Mouse (Mus musculus) stomach, embryonic 14.5 days (tissue): ENCODE measurements around the gene Ddb1. TPM values are rescaled to one million over a fixed set of nuclear protein-coding genes. Genes with fewer than 3 reads are reported as not detected.

Source experiments
- ATAC-seq: fragments of 200-750 bp; cut with Nextera tagmentation; 2 replicates; pipeline ENCODE4 v1.8.0; 2017; ENCODE audit warnings: low read depth, moderate TSS enrichment; ENCODE audit not compliant: insufficient number of reproducible peaks, insufficient read depth, low FRiP score
- H3K27ac ChIP-seq: fragments of 300-500 bp; sonication (generic); 2 replicates; pipeline ENCODE4 v1.5.1; 2014; ENCODE audit warnings: mild to moderate bottlenecking, low read length, moderate library complexity, mixed read lengths
- H3K27me3 ChIP-seq: fragments of 300-500 bp; sonication (generic); 2 replicates; pipeline ENCODE4 v1.6.1; 2014; ENCODE audit warnings: low read length, control low read depth, mixed read lengths; ENCODE audit not compliant: control insufficient read depth, insufficient read depth
- H3K36me3 ChIP-seq: fragments of 300-500 bp; sonication (generic); 2 replicates; pipeline ENCODE4 v1.6.1; 2014; ENCODE audit warnings: mild to moderate bottlenecking, control low read depth, low read length, moderate library complexity, mixed read lengths; ENCODE audit not compliant: control insufficient read depth, insufficient read depth
- H3K4me1 ChIP-seq: fragments of 300-500 bp; sonication (generic); 2 replicates; pipeline ENCODE4 v1.6.1; 2014; ENCODE audit warnings: low read length, control low read depth, mixed read lengths; ENCODE audit not compliant: control insufficient read depth, insufficient read depth
- H3K4me2 ChIP-seq: fragments of 300-500 bp; sonication (generic); replicated peaks from 2 replicates; pipeline ENCODE4 v1.6.1; 2014; ENCODE audit warnings: low read depth, low read length, control low read depth
- H3K4me3 ChIP-seq: fragments of 300-500 bp; sonication (generic); 2 replicates; pipeline ENCODE4 v1.5.1; 2014; ENCODE audit warnings: low read depth, low read length, control low read depth
- H3K9ac ChIP-seq: fragments of 300-500 bp; sonication (generic); replicated peaks from 2 replicates; pipeline ENCODE4 v1.6.1; 2014; ENCODE audit warnings: low read depth, mild to moderate bottlenecking, control low read depth, low read length, moderate library complexity, mixed read lengths
- H3K9me3 ChIP-seq: fragments of 300-500 bp; sonication (generic); 2 replicates; pipeline ENCODE4 v1.6.1; 2016; ENCODE audit warnings: low read depth, low read length, control low read depth; ENCODE audit not compliant: control insufficient read depth
- WGBS: fragments of 180-500 bp; shearing (Covaris S2); extraction: QIAGEN DNeasy Blood & Tissue Kit; methylation state at CpG from one replicate; pipeline ENCODE4 v1.1.7; 2014; 5-methylcytosine and 5-hydroxymethylcytosine counted together
- polyA plus RNA-seq: library from polyadenylated mRNA; unstranded; fragments of >200 nt; fragmentation: Nextera tagmentation; extraction: Ambion mirVana; gene quantifications from 2 replicates; pipeline ENCODE4 v1.2.1, GENCODE M21; 2014

Gene Ddb1
- polyA plus RNA-seq, 1 experiment from 2014 or later, result 303 TPM

DNA sequence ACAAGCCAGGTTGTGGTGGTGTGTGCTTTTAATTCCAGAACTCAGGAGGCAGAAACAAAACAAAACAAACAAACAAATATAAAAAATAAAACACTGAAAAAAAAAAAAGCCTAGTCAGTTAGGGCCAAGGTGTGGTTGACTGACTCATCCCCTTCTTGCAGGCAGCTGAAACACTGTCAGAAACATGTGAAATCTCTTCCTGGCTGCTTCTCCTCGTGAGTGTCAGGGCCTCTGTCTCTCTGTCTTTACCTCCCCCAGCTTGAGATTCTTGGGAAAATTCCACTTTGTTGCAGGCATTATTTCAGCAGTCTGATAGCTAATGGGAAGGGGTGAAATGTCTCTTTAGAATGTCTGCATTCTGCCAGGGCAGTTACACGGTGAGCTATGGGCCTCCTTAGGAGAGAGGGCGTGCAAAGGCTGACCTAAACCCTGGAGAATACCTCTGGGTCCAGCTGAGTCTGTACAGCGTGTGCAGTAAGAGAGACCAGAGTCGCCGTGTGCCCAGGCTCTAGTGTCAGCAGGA, 2.8 kb upstream of the Ddb1 start:
- Histone ChIP-seq H3K4me3 (peak overlapping the region; percentile 23), H3K27me3 (no peaks in the 10 kb centered on the region), H3K9me3 (no peaks in the 10 kb centered on the region), H3K4me2 (peak overlapping the region; percentile 47), H3K36me3 (peaks cover under 1% of the 10 kb centered on the region; the same call in 1 of the 2 replicates), H3K9ac (peak overlapping the region; percentile 49), H3K4me1 (peaks cover 27% of the 10 kb centered on the region), H3K27ac (peak overlapping the region; percentile 79)
- 9% methylated on average over 6 of the region's 6 CpGs for WGBS
- ATAC-seq, result no peak

DNA sequence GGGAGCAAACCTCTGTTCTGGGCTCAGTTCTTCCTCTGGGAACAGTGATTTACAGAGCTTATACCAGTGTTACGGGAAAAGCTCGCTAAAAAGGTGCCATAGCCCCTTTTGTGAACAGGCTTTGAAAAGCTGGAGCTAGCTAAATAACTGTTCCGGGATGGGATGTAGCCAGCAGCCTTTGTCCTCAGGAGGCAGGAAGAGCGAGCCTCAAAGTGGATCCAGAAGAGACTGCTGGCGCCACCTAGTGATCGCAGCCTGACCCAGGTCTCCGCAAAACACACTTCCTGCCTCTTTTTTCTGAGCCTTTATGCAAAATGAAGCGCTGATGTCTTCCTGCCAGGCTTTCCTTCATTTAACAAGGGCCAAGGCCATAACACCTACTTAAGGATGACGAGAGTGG, 2.3 kb upstream of the Ddb1 start:
- Histone ChIP-seq H3K4me1 (peaks cover 27% of the 10 kb centered on the region), H3K9ac (peak overlapping the region; percentile 49), H3K4me3 (peak overlapping the region; percentile 23), H3K9me3 (no peaks in the 10 kb centered on the region), H3K36me3 (peaks cover 5% of the 10 kb centered on the region), H3K4me2 (peak overlapping the region; percentile 47), H3K27ac (peak overlapping the region; percentile 79), H3K27me3 (no peaks in the 10 kb centered on the region)
- WGBS, result 5% methylated on average over 9 of the region's 9 CpGs
- ATAC-seq, result peak; percentile 58; the same call in 1 of the 2 replicates

DNA sequence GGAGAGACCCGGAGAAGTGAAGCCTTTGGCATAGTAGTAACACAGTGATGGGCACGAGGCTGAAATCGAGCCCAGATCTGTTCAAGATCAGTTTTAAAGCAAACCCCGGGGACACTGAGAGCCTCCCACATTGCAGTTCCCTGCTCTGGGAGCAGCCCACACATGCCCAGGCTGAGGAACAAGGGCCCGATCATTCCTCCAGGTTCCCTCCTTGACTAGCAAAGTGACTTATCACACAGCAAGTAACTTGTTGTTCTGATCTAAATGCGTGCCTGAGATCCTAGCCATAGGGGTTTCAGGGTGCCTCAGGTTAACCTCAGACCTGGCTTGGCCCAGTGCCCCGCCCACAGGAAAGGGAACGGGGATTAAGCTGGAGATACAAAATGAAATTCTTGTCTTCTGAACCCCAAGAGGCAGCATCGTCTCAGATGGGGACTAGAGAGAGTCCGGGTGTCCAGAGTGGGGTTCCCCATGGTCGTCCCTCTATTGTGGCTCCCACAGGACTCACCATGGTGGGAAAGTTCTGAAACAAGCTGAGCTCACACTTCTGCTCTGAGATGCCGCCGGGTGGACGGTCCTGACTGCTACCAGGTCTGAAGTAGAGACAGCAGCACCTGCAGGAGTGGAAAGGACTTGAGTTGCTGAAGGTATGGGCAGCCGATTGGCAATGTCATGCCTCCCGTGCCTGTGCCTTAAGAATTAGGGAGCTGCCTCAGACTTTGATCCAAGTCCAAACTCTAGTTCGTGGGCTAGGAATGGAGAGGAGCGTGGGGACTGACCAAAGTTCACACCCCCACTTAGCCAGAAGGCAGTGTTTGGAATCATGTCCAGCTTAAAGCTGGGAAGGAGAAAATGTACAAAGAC, 1.2 kb upstream of the Ddb1 start:
- Histone ChIP-seq H3K9me3 (no peaks in the 10 kb centered on the region), H3K27ac (peak overlapping the region; percentile 87; the same call in 1 of the 2 replicates), H3K4me1 (peaks cover 27% of the 10 kb centered on the region), H3K4me3 (no peak overlapping the region), H3K36me3 (peaks cover 16% of the 10 kb centered on the region), H3K9ac (no peak overlapping the region), H3K27me3 (no peaks in the 10 kb centered on the region), H3K4me2 (peak overlapping the region; percentile 52; the same call in 1 of the 2 replicates)
- WGBS, result 82% methylated on average over 18 of the region's 18 CpGs
- ATAC-seq, result no peak

DNA sequence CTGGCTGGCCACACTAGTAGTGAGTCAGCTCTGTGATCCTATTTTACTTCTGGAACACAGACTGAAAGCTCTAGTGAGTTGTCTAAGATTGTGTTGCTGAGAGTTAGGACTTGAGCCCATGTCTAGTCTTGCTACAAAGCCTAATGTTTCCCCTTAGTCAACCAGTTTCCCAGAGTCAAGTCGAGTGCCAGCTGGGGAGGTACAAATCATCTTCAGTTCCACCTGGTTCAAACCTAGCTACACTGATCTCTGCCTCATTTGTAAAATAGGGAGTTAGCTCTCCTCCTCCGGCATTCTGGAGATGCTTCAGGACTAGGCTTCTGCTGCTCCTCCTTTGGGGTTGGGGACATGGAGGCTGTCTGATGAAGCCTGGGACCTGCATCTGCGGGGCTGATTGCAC, 593 bp upstream of the Ddb1 start:
- Histone ChIP-seq H3K9ac (peak overlapping the region; percentile 49), H3K4me2 (peak overlapping the region; percentile 52), H3K4me3 (peak overlapping the region; percentile 98; the same call in 1 of the 2 replicates), H3K9me3 (no peaks in the 10 kb centered on the region), H3K27ac (peak overlapping the region; percentile 87), H3K36me3 (peaks cover 22% of the 10 kb centered on the region), H3K4me1 (peaks cover 27% of the 10 kb centered on the region), H3K27me3 (no peaks in the 10 kb centered on the region)
- ATAC-seq, result no peak
- WGBS, result 39% methylated on average over 3 of the region's 3 CpGs

DNA sequence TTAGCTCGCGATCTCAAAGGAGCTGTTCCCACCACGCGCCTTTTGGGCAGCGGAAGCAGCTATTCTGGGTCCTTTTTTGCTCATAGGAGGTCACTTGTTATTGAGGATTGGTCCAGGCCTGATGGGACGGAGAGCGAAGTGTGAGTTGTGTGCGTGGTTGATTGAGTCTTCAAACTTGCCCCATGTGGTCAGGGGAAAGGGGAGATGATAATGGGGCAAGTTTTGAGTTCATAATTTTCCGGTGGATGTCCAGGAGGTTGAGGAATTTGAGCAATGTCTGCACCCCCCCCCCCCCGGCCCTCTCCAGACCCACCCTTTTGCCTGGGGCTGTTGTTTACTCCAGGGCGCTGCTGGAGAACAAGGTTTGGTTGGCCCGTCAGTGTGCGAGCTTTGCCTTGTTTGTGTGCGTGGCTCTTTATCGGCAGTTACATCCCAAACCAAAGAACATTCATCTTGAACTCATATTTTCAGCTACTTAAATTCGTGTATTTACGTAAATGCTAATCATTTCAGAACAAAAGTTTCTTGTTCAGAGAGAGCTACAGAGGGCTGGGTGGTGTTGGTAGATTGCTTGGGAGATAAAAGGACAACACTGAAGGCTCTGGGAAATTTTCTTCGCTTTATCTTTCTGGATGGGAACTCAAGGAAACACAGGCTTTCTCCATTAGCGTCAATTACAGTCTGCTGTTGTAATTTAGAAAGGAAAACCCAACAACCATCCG, 935 bp downstream of the Ddb1 start:
- WGBS, result 5% methylated on average over 20 of the region's 20 CpGs
- ATAC-seq, result no peak

DNA sequence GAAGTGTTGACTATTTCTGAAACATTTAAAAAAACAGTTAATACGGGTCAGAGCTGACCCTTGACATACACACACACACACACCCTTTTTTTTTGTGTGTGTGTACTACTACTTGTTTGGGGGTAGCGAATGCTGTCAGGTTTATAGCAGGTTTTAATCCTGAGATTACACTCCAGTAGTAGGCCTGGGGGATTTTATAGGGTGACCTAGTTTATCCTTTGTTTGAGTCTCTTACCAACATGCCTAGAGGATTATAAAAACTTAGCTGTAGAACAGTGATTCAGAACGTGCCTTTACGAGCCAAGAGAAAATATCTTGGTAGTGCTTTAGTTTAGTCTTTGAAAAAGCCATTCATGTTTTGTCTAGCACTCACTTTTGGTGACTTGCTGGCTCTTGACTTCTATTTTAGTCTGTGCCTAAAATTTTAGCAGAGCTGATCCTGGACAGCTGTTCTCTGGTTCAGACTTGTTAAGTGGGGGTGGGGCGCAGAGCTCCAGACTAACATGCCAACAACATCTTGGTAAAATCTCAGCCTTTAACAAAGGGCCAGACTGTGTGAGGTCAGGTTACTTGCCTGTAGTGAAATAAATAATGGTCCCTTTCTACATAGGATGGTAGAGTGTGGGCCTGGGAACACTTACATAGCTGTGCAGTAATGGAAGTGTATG, 3.6 kb downstream of the Ddb1 start:
- 72% methylated on average over 5 of the region's 5 CpGs for WGBS
- ATAC-seq, result no peak

More for the DNA sequence above, 935 bp downstream of the Ddb1 start:
- Histone ChIP-seq H3K9ac (peak overlapping the region; percentile 94), H3K9me3 (no peaks in the 10 kb centered on the region), H3K4me2 (peak overlapping the region; percentile 85), H3K4me1 (peaks cover 27% of the 10 kb centered on the region), H3K27ac (peak overlapping the region; percentile 93), H3K4me3 (peak overlapping the region; percentile 98), H3K27me3 (no peaks in the 10 kb centered on the region), H3K36me3 (peaks cover 37% of the 10 kb centered on the region)

DNA sequence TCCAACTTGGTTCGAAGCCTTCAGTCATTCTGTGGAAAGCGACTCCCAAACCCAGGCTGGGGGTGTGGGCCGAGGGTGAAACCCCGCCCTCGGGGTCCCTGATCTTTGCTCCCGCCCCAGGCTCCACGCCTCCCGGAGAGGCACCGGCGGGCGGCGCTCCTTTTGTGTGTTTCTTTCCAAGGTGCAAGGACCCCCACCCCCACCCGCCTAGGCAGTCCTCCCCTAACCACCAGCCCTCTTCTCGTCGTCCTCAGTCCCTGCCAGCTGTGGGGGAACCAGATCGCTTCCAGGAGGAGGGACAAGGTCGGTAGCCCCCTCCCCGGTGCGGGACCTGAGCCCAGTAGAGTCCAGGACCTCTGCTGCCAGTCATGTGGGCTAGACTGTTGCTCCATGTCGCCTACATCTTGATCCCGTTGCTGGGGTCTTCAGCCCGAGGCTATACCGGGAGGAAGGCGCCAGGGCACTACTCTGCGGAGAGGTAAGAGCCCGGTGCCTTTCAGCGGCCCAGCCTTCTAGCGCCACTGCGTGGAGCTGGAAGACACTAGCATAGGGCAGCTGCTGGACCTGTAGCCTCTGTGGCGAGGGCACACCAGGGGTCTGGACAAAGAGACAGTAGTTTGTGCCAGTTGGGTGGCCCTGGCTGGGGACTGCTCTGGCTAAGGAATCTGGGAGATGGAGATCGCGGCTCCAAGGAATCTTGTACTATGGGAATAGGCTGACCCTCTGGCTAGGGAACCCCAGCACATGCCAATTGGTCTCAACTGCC, 29.2 kb downstream of the Ddb1 start, which contains the start of gene Vwce:
Vwce (plus strand) TSS at position 108 of the 766 bp plus-strand sequence.
- Histone ChIP-seq H3K4me2 (peak within 1 kb of the TSS; percentile 99), H3K27me3 (no peaks in the 10 kb centered on the region), H3K9ac (peak within 1 kb of the TSS; percentile 40), H3K4me1 (peaks cover 12% of the 10 kb centered on the region; the same call in 1 of the 2 replicates), H3K4me3 (peak within 1 kb of the TSS; percentile 37), H3K9me3 (no peaks in the 10 kb centered on the region), H3K27ac (peak within 1 kb of the TSS; percentile 11; the same call in 1 of the 2 replicates), H3K36me3 (peaks cover 13% of the 10 kb centered on the region)
- WGBS, result 2% methylated on average over 32 of the region's 32 CpGs
- peak; percentile 73 for ATAC-seq

More for the DNA sequence above, 3.6 kb downstream of the Ddb1 start:
- Histone ChIP-seq H3K36me3 (peaks cover 63% of the 10 kb centered on the region), H3K4me2 (no peak overlapping the region), H3K4me3 (no peak overlapping the region), H3K9ac (no peak overlapping the region), H3K4me1 (peaks cover 16% of the 10 kb centered on the region), H3K27ac (no peak overlapping the region), H3K27me3 (no peaks in the 10 kb centered on the region), H3K9me3 (no peaks in the 10 kb centered on the region)
